Mouse (Mus musculus) intestine, embryonic 14.5 days (tissue): ENCODE results near the gene Dennd6a. TPM values are rescaled to one million over a fixed set of nuclear protein-coding genes. Genes with fewer than 3 reads are reported as not detected.

Source experiments
- ATAC-seq: fragments of 200-750 bp; cut with Nextera tagmentation; replicated peaks from 2 replicates; pipeline ENCODE4 v1.8.0; 2017; ENCODE audit warnings: low read depth, moderate number of reproducible peaks, moderate TSS enrichment, moderate library complexity; ENCODE audit not compliant: low FRiP score, low TSS enrichment
- DNase-seq: peaks from one replicate; pipeline ENCODE4 v3.0.0-alpha.2; 2018; ENCODE audit warnings: low spot score
- H3K27ac ChIP-seq: fragments of 300-500 bp; sonication (generic); 2 replicates; pipeline ENCODE4 v1.5.1; 2014; ENCODE audit warnings: low read depth, mild to moderate bottlenecking, control low read depth
- H3K27me3 ChIP-seq: fragments of 300-500 bp; sonication (generic); replicated peaks from 2 replicates; pipeline ENCODE4 v1.6.1; 2014; ENCODE audit warnings: low read length, control low read depth; ENCODE audit not compliant: control insufficient read depth, insufficient read depth
- H3K36me3 ChIP-seq: fragments of 300-500 bp; sonication (generic); 2 replicates; pipeline ENCODE4 v1.6.1; 2014; ENCODE audit warnings: low read length, control low read depth; ENCODE audit not compliant: control insufficient read depth, insufficient read depth
- H3K4me1 ChIP-seq: fragments of 300-500 bp; sonication (generic); replicated peaks from 2 replicates; pipeline ENCODE4 v1.6.1; 2014; ENCODE audit warnings: low read length, control low read depth, mixed read lengths; ENCODE audit not compliant: control insufficient read depth, insufficient read depth
- H3K4me2 ChIP-seq: fragments of 300-500 bp; sonication (generic); 2 replicates; pipeline ENCODE4 v1.6.1; 2014; ENCODE audit warnings: low read length
- H3K4me3 ChIP-seq: fragments of 300-500 bp; sonication (generic); 2 replicates; pipeline ENCODE4 v1.5.1; 2014; ENCODE audit warnings: low read depth, low read length, control low read depth, mixed read lengths
- H3K9ac ChIP-seq: fragments of 300-500 bp; sonication (generic); 2 replicates; pipeline ENCODE4 v1.6.1; 2014; ENCODE audit warnings: mild to moderate bottlenecking, low read length
- H3K9me3 ChIP-seq: fragments of 300-500 bp; sonication (generic); 2 replicates; pipeline ENCODE4 v1.6.1; 2016; ENCODE audit warnings: low read length, control low read depth; ENCODE audit not compliant: control insufficient read depth
- WGBS: fragments of 180-500 bp; shearing (Covaris S2); extraction: QIAGEN DNeasy Blood & Tissue Kit; methylation state at CpG from one replicate; pipeline ENCODE4 v1.1.7; 2014; 5-methylcytosine and 5-hydroxymethylcytosine counted together
- polyA plus RNA-seq: library from polyadenylated mRNA; unstranded; fragments of >200 nt; fragmentation: Nextera tagmentation; extraction: Ambion mirVana; gene quantifications from 2 replicates; pipeline ENCODE4 v1.2.1, GENCODE M21; 2014

The Dennd6a gene
- polyA plus RNA-seq, 1 experiment from 2014 or later: 35.3 TPM

DNA sequence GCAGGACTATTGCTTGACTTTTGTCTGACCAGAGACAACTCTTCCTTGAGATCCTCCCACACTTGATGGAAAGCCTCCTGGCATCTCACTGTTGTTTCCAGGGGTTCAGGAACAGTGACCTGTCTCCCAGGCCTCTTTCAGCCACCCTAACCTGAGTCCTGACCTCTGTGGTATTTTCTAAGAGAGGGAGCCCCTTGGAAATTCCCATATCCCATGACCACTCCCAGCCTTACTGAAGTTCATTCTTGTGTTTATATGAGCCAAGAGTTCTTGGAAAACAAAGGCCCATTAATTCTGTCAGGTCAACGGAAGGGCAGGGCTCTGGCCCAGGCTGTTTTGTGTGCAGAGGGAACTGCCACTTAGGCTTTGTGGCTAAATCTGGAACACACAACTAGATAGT, 16.1 kb upstream of the Dennd6a start:
- no peak overlapping the region for H3K9ac ChIP-seq
- H3K4me2 ChIP-seq: no peak overlapping the region
- 23% methylated on average over 1 of the region's 1 CpGs for whole genome bisulfite sequencing
- DNase-seq (no peak), ATAC-seq (no peak)
- no peak overlapping the region for H3K27ac ChIP-seq
- H3K4me1 ChIP-seq: no peaks in the 10 kb centered on the region; the same call in 1 of the 2 replicates
- no peak overlapping the region for H3K4me3 ChIP-seq
- no peaks in the 10 kb centered on the region for H3K27me3 ChIP-seq
- no peaks in the 10 kb centered on the region for H3K36me3 ChIP-seq
- no peaks in the 10 kb centered on the region for H3K9me3 ChIP-seq

DNA sequence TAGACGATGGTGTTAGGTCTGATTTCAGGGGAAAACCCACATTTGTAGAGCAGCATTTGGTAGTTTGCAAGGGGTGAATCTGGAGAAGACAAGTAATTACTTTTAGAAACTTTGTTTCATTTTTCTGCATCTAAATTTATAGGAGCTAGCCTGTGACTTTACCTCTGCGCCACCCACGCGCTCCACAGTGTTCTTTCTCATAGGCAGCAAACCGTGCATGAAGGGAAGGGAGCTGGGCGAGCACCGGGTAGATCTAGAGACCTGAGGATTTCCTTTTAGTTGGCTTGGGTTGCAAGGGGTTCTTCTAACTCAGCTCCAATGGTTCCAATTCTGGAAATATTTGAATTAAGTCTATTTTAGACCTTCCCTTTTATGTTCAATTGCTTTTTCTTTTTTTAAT, 15.1 kb upstream of the Dennd6a start:
- DNase-seq: no peak
- H3K36me3 ChIP-seq: no peaks in the 10 kb centered on the region
- no peak for ATAC-seq
- H3K4me2 ChIP-seq: no peak overlapping the region
- H3K9ac ChIP-seq: no peak overlapping the region
- no peak overlapping the region for H3K27ac ChIP-seq
- H3K4me3 ChIP-seq: no peak overlapping the region
- WGBS: 88% methylated on average over 7 of the region's 7 CpGs
- no peaks in the 10 kb centered on the region for H3K27me3 ChIP-seq
- no peaks in the 10 kb centered on the region for H3K9me3 ChIP-seq
- H3K4me1 ChIP-seq: no peaks in the 10 kb centered on the region; the same call in 1 of the 2 replicates

DNA sequence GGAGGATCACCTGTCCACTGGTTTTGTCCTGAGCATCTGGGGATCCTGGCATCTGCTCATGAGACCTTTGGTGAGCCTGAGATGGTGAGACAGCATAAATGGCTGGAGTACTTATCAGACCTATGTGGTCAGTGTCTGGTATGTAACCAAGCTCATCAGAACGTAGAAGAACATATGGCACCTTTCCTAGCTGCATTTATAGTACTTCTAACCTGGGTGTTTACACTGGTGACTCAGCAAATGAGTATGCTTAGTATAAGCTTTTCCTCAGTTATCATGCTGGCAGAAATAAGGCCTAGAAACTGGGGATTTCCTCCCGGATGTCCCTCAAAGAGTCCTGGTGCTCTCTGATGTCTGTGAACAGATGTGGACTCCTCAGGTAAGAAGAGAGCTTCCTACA, 11.4 kb upstream of the Dennd6a start:
- no peak overlapping the region for H3K9ac ChIP-seq
- H3K4me2 ChIP-seq: no peak overlapping the region
- H3K4me3 ChIP-seq: no peak overlapping the region
- ATAC-seq (no peak), DNase-seq (no peak)
- H3K36me3 ChIP-seq: no peaks in the 10 kb centered on the region
- no peak overlapping the region for H3K27ac ChIP-seq
- H3K27me3 ChIP-seq: no peaks in the 10 kb centered on the region
- H3K9me3 ChIP-seq: no peaks in the 10 kb centered on the region
- 71% methylated on average over 2 of the region's 2 CpGs for WGBS
- no peaks in the 10 kb centered on the region; the same call in 1 of the 2 replicates for H3K4me1 ChIP-seq

DNA sequence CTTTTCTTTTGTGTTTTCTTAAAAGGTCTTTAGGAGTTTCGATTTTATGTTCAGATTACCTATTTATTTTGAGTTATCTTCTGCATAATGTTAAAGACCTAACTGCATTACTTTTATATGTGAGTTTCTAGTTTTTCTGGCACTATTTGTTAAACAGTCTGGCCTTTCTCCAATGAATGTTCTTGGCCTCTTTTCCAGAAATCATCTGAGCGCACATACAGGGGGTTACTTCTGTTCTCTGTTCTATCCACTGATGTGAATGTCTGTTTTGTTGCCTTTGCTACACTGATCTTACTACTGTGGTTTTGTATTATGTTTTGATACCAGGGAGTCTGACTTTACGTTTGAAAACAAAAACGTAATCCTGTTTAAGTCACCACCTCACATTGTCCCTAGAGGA, 3.8 kb upstream of the Dennd6a start:
- H3K36me3 ChIP-seq: no peaks in the 10 kb centered on the region
- ATAC-seq (no peak), DNase-seq (no peak)
- no peaks in the 10 kb centered on the region for H3K4me1 ChIP-seq
- WGBS: 86% methylated on average over 4 of the region's 4 CpGs
- no peaks in the 10 kb centered on the region for H3K9me3 ChIP-seq
- no peak overlapping the region for H3K4me2 ChIP-seq
- no peak overlapping the region for H3K4me3 ChIP-seq
- H3K27me3 ChIP-seq: no peaks in the 10 kb centered on the region
- no peak overlapping the region for H3K27ac ChIP-seq
- no peak overlapping the region for H3K9ac ChIP-seq

DNA sequence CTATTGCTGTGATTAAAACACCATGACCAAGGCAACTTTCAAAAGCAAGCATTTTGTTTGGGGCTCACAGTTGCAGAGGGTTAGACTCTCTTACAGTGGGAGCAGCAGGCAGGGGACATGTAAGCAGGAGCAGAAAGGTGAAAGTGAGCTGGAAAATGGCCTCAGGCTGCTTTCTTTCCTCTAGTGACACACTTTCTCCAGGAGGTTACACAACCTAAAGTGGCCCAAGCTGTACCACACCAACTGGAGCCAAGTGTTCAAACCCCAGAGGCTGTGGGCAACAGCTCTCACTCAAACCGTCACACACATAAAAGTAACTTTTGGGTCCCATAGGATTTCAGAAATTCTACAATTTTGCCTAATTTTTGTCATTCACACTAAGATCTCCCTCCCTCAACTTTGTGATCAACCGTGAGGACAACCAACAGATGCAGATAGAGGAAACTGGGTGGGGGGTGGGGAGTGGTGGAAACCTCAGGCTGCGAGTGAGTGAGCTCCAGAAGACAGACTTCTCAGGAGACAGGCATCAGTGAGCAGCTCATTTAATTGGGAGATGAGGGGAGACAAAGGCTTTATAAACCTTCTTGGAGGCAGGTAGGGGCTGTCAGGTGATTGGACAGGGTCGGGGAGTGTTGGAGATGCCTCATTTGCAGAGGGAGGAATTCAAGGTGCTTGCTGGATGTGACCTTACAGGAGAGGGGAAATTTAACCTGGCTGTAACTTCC, 1.5 kb upstream of the Dennd6a start:
- no peak overlapping the region for H3K9ac ChIP-seq
- H3K4me3 ChIP-seq: no peak overlapping the region
- no peak overlapping the region for H3K4me2 ChIP-seq
- H3K27ac ChIP-seq: no peak overlapping the region
- no peaks in the 10 kb centered on the region for H3K9me3 ChIP-seq
- 61% methylated on average over 4 of the region's 4 CpGs for WGBS
- no peaks in the 10 kb centered on the region for H3K36me3 ChIP-seq
- H3K4me1 ChIP-seq: no peaks in the 10 kb centered on the region
- H3K27me3 ChIP-seq: no peaks in the 10 kb centered on the region
- DNase-seq (no peak), ATAC-seq (no peak)

- Histone ChIP-seq H3K9me3 (no peaks in the 10 kb centered on the region), H3K4me1 (peaks cover 8% of the 10 kb centered on the region; the same call in 1 of the 2 replicates), H3K9ac (no peak overlapping the region), H3K4me2 (no peak overlapping the region), H3K4me3 (no peak overlapping the region), H3K36me3 (no peaks in the 10 kb centered on the region), H3K27ac (no peak overlapping the region), H3K27me3 (no peaks in the 10 kb centered on the region)
- WGBS: 69% methylated on average over 3 of the region's 3 CpGs
- no peak for ATAC-seq
- DNase-seq: no peak
Observed at GRCm38 (mm10) chr14:26576255-26576780, 2.7 kb downstream of the Dennd6a start.

DNA sequence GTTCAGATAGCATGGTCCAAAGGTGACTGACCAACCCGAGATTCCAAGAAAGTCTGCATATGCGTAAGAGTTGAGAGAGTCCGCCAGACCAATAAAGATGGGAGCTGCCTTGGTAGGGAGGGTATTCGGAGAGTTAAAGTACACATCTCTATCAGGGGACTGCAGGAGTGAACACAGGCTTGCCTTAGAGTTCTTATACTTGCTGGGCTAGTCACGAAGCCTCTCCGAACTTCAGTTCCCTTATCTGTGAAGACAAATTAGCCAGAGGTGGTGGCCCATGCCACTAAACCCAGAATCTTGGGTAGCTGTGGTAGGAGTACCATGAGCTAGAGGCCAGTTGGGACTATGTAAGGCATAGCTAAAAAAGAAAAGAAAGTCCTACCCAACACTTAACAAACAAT, 5.1 kb downstream of the Dennd6a start:
- DNase-seq (peak; percentile 52), ATAC-seq (peak; percentile 68)
- Histone ChIP-seq H3K27me3 (no peaks in the 10 kb centered on the region), H3K4me2 (peak overlapping the region; percentile 82), H3K27ac (peak overlapping the region; percentile 99), H3K36me3 (no peaks in the 10 kb centered on the region), H3K9ac (peak overlapping the region; percentile 99), H3K4me3 (peak overlapping the region; percentile 95), H3K9me3 (no peaks in the 10 kb centered on the region), H3K4me1 (peaks cover 11% of the 10 kb centered on the region; the same call in 1 of the 2 replicates)
- 55% methylated on average over 6 of the region's 6 CpGs for WGBS

- no peaks in the 10 kb centered on the region for H3K36me3 ChIP-seq
- no peaks in the 10 kb centered on the region for H3K9me3 ChIP-seq
- H3K27ac ChIP-seq: peak overlapping the region; percentile 99
- peaks cover 11% of the 10 kb centered on the region; the same call in 1 of the 2 replicates for H3K4me1 ChIP-seq
- DNase-seq (peak; percentile 86), ATAC-seq (peak; percentile 94)
- WGBS: under 1% methylated on average over 79 of the region's 79 CpGs
- peak overlapping the region; percentile 99 for H3K9ac ChIP-seq
- peak overlapping the region; percentile 82 for H3K4me2 ChIP-seq
- H3K4me3 ChIP-seq: peak overlapping the region; percentile 95
- no peaks in the 10 kb centered on the region for H3K27me3 ChIP-seq
Observed at GRCm38 (mm10) chr14:26579346-26580343, 6.0 kb downstream of the Dennd6a start.
